Mouse (Mus musculus): ENCODE data around the gene Aldh5a1.

GRCm38 (mm10) chr13:24889554-24889953, 47.9 kb downstream of the Aldh5a1 start:
- no peak for TF ChIP-seq CTCF (IDR thresholded peaks at IDR 0.05; ENCODE audit: low read depth)
- no peak for TF ChIP-seq EP300 (IDR thresholded peaks at IDR 0.05; ENCODE audit: low read depth)

All from liver, postnatal 0 days (tissue).